Mouse (Mus musculus): ENCODE data around the gene Pigp.

DNA sequence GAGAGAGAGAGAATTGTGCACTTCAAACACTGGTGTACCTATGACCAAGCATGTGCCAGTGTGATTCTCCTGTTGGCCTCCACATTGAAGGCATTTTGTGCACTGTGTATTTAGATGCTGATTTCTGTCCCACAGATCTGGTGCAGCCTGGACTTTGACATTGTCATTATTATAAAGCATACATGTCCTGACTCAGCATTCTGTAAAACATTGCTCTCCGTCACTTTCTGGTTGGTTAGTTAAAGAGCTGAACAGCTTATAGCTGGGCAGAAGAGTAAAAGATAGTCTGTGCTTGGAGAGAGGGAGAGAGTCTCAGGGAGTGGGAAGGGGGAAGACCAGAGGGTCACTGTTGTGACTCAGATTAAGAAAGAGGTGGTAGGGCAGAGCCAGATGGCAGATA is 25.9 kb downstream of the Pigp start:
- TF ChIP-seq CTCF (conservative IDR thresholded peaks at IDR 0.05; ENCODE audit: insufficient read depth, insufficient read length, low read depth, low read length): no peak
- no peak for TF ChIP-seq POLR2A (IDR thresholded peaks at IDR 0.05; ENCODE audit: low read depth, low read length)
